Mouse (Mus musculus) spleen, postnatal 0 days (tissue): Measurements from ENCODE around the gene Lgals8. TPM values are rescaled to one million over a fixed set of nuclear protein-coding genes. Genes with fewer than 3 reads are reported as not detected.

Source experiments
- polyA plus RNA-seq: library from polyadenylated mRNA; unstranded; fragments of >200 nt; fragmentation: Nextera tagmentation; extraction: Ambion mirVana; gene quantifications from 2 replicates; pipeline ENCODE4 v1.2.1, GENCODE M21; 2015

The Lgals8 gene
- polyA plus RNA-seq = 18.9 and 23.2 TPM in 2 replicates

DNA sequence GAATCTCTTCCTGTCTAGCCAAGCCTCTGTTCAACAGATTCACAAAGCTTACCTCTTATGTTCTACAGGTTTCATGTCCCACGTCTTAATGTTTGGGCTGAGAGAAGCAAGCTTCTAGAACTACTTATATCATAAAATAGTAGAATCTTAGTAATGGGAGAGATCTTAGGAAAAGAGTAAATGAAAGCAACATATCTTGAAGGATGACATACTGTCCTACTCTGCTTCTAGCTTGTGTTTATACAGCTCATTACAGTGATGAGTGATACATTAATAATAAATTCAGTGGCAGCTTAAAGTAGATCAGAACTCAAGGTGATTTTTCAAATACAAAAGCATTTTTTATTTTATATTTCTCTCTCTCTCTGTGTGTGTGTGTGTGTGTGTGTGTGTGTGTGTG is at the start of gene Lgals8:
Gene Lgals8 (minus strand): TSS at position 101 of the 400 bp plus-strand sequence.

DNA sequence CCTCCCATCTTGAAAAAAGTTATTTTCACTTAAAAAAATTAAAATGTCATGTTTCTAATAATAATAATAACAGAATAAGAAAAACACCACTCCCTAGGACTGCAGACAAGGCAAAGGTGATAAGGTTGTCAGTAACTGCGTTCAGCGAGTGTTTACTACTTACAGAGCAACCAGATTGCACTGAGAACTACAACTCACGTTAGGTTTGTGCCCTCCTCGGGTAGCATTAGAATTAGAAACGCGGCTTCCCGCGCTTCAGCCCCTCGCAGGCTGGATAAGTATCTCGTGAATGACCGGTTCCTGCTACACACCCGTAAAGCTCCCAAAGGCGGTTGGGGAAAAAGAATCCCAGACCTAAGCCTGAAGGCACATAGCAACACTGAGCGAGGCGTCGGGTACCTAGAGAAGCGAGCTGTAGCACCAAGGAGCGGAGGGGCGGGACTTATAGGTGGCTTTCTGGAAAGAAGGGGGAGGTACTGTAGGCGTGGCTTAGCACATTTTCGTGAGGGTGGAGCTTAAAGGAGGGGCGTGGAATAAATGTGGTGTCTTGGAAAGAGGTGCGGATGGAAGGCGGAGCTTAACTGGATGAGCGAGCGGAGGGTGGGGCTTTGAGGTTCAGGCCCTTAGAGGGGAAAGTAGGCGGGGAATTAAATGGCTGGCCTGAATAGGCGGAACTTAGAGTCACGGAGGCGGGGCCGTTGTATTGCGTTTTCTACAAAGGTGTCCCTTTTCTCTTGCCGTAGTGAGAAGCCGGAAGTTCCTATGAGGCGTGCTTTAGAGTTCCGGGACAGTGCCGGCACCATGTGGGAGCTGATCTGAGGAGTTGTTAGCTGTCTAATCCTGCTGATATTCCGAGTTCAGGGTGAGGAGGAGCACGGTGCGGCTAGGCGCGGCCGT is 69.9 kb downstream of the Lgals8 start, which contains the start of gene Heatr1:
Gene Heatr1 (plus strand): TSS at position 419 of the 897 bp plus-strand sequence.

Other genes with a start within 250 kb of the Lgals8 start
- 11.6 and 12.1 TPM in 2 replicates for gene Mtr, start 206.8 kb downstream of the Lgals8 start, polyA plus RNA-seq
- gene Actn2, start 124.2 kb downstream of the Lgals8 start, polyA plus RNA-seq = 0.93 and 2.2 TPM in 2 replicates
- gene Heatr1, start 69.9 kb downstream of the Lgals8 start, polyA plus RNA-seq = 11.6 and 12.9 TPM in 2 replicates
- 0.61 and 0.79 TPM in 2 replicates for gene Edaradd, start 55.5 kb upstream of the Lgals8 start, polyA plus RNA-seq
- 4.4 and 4.6 TPM in 2 replicates for gene Ero1lb, start 100.9 kb upstream of the Lgals8 start, polyA plus RNA-seq